Mouse (Mus musculus): ENCODE measurements at regions not wholly inside any gene's neighbourhood (a gene's known extent, or its start where the extent isn't known, plus 50 kb on each side); places are given as distances from the start of the nearest gene placed in this dataset.
"Not testable (repeated sequence)": the region's sequence is repeated elsewhere in the genome, so short reads cannot be mapped to it uniquely, and the experiment has no call there.

DNA sequence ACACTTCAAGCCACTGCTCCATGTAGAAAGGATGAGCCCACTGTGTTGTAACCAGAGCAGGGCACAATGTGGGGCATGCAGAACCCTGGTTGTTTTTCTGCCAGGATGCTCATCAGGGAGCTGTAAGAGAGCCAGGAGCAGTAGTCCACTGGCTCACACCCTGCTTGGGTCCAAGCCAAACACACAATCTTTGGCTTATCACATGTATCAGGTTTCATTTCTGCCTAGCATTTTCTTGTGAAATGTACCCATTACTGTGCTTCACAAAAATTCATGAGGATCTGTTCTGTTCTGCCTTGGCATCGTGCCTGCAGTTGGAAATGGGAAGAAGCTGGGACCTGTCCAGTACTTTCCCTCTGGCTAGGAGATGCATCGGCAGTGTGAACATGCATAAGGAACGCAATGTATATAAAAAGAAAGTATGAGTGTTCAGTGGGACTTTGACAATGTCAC, 491.6 kb upstream of the Igfbp3 start:
- peak; percentile 6 to 18 for DNase-seq (ENCODE audit: low spot score in 2 of 2)

DNA sequence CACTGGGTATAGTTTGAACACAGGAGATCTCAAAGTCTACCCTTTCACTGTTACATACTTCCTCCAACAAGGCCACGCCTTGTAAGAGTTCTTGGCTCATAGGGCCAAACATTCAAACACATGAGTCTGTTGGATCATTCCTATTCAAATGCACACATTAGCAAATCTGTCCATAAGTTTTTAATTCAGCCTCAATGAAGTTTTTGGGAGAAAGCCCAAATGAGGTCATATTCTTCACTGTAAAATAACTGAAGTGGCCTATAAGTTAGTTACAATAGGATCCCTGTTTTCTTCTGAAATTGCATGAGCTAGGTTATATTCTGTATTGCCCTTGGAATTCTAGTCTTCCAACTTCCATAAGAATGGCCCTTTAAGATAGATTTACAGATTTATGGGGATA, 483.9 kb upstream of the Igfbp3 start:
- DNase-seq (ENCODE audit: low spot score in 2 of 2), result no peak

DNA sequence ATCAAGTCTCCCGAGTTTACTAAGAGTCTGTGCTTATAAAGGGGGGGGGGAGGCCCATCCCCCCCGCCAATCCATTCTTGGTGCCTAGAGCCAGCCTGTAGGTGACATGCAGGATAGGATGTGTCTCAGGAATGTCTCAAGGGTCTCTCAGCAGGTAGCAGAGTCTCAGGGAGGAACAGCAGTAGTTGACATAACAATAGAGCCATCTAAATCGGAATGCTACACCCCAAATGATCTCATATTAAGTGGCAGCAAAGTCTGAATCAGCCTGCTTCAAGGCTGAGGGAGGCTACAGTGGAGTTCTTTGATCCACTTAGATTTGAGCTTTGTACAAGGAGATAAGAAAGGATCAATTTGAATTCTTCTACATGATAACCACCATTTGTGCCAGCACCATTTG, 476.0 kb upstream of the Igfbp3 start:
- not testable (repeated sequence) for DNase-seq (ENCODE audit: low spot score in 2 of 2)

DNA sequence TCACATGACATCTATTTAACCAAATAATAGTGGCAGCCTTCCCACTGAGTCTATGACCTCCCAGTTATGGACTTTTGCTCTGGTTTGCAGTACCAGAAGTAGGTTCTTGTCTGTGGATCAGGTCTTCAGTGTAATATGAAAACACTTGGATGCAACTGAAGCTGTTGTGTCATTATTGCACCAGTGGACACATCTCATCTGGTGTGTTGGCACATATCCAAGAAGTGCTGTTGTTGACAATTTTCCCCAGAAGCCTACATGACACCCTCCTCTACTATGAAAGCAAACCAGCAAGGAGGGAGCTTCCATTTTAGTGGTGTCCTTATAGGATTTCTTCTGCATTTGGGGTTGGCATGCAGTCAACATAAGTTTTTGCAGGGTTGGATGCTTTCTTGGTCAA, 459.1 kb upstream of the Igfbp3 start:
- DNase-seq (ENCODE audit: low spot score in 2 of 2), result no peak

DNA sequence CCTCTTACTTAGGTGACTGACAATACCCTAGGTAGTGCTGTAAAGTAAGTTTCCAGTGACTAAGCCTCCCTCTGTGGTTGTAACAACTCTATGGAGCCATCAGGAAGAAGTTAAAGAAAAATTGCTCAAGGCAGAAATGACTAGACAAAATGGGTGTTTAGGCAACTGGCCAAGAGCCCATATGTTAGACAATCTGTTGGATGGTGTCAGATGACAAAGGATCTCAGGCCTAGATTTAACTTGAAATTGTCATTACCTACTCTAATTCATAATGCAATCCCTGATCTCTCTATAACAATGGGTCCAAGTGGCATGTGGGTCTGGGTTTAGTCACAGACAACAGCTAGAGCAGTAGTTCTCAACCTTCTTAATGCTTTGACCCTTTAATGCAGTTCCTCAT, 416.9 kb upstream of the Igfbp3 start:
- DNase-seq (ENCODE audit: low spot score in 2 of 2), result peak in 1 of 2 experiments; percentile 16

DNA sequence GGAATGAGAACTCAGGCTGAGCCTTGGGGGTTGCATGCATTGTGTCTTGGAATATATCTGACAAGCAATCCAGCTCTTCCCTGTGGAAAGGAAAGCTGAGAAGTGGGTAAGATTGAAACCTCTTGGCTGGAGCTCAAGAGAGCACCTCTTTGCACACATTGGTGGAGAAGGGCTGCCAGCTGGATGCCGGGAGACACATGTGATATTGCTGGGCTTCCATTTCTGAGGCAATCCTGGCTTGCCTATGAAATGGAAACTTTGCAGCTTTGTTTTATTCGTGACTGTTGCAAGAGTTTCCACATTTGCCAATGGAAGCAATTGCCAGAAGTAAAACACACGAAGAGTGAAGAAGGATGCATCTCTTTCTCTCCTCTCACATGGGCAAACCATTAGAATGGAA, 411.5 kb upstream of the Igfbp3 start:
- no peak for DNase-seq (ENCODE audit: low spot score in 2 of 2)

DNA sequence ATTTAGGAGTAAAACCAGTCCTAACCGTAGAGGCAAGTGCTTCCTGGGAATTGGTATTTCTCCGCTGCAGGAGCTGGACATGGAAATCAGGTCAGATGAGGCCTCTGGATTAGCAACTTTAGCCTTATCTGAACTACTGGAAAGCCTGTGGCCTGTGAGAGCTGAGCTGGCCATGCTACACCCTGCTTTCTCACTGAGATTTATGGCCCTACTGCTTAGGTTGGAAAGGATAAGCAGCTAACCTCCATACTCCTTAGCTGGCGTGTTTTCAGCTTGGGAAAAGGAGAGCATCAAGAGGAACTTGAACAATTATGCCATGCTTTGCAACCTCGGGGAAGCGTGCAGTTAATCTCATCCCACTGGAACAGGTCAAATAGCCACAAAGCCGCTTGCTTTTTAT, 406.6 kb upstream of the Igfbp3 start:
- no peak for DNase-seq (ENCODE audit: low spot score in 2 of 2)

DNA sequence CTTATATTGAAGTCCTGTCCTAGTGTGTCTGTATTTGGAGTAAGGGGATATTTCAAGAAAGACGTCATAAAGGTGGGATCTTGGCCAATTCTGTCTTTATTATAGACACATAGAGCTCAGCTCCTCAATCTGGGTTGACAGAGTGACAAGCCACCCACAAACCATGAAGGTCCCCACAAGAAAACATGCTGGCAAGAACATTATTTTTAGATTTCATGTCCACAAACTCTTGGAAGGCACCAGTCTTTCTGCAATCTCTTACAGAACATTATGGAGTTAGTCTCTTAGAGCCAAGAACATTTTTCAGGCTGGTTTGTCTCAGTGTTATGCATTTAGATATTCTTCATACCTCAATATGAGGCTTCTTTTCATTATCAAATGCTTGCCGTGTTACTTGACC, 397.0 kb upstream of the Igfbp3 start:
- no peak for DNase-seq (ENCODE audit: low spot score in 2 of 2)

DNA sequence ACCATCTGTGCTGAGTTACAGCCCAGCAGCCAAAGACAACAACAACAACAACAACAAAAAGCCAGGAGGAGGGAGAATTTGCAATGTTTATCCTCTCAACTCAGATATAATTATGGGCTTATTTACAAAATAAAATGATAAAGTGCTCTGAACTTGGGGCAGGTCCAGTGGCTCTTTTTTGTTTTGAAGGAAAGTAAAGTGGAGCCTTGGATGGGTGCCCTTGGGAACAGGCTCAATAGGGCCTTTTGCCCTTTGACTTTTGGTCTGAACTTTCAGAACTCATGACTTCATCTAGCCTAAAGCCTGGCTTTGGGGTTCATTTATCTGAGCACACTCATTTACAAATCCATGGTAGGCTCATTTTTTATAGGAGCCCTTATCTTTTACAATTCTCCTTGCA, 396.2 kb upstream of the Igfbp3 start:
- no peak for DNase-seq (ENCODE audit: low spot score in 2 of 2)

DNA sequence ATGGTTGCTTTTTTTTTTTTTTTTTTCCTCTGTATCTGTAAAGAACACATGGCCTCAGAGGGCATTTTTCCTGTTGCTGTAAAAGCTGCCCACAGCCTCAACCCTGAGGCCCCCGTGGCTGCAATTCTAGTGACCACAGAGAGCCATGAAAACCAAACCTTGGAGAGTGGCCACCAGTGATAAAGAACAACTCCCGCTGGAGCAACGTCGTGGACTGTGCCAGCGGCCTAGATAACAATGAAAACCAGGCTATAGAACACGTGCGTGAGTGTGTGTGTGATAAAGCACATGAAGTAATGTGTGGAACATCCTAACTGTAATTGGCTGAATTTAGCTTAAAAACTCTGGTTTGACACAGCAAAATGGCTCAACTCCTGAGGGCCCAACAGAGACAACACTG, 392.9 kb upstream of the Igfbp3 start:
- DNase-seq (ENCODE audit: low spot score in 2 of 2), result no peak

DNA sequence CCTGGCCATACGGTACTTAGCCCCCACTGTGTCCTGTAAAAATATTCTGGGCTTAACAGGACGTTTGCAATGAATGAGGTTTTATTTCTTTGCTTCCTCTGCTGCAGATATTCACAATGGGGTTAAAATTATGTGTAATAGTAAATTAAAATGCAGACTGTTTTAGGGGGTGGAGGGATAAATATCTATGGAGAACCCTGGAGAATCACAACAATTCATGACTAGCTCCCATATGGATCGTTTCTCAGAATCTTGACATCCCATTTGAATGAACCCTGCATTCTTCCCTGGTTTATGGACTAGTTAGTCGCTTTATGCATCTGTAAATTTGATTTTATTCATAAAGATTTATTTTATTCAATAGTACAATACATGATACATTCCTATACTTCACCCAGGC, 378.3 kb upstream of the Igfbp3 start:
- no peak for DNase-seq (ENCODE audit: low spot score in 2 of 2)

DNA sequence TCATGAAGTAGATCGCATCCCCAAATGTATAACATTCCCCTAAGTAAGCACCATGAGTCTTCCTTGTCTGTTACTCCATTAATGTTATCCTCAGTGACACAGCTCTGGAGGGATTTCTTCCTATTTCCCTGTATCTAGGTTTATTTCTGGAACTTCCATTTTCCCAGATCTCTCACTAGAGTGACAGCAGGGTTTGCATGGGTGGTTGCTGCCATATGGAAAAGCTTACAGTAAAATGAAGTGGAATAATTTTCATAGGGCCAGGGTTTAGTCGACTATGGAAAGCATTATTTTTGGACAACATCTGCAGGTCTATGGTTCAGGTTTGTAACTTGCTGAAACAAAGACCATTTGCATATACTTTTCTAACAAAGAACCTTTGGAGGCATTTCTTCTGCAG, 369.6 kb upstream of the Igfbp3 start:
- no peak for DNase-seq (ENCODE audit: low spot score in 2 of 2)

DNA sequence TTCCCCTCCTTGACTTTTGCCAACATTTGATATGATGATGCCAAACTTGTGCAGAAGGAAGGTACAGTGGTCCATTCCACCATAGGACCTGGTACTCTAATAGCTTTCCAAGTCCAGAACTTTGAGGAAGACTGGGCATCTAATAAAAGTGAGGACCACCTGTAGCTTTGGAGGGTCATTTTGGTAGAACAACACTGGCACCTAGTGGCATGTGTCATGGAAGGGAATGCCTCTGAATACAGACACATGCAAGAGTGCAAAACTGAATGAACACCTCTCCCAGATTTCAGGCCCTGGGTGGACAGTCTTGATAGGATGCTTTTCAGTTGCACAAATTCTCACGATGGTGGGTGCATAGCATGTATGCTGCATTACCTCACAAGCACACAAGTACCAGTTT, 354.8 kb upstream of the Igfbp3 start:
- DNase-seq (ENCODE audit: low spot score in 2 of 2), result peak; percentile 60

DNA sequence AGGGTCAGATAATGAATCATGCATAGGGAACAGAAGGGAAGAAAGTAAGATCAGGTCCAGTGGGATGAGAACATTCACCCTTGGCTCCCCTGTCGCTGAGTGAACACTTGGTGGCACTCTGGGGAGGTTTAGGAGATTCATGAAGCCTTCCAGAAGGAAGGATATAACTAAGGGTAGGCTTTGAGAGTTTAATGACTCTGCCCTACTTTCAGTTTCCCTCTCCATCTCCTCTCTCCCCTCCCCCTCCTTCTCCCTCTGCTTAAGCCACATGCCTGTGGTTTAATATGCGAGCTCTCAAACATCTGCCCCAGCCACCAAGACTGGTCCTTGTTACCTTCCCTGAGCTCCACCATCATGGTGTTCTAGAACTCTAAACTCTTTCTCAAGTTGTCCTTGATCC, 348.3 kb upstream of the Igfbp3 start:
- DNase-seq (ENCODE audit: low spot score in 2 of 2), result no peak

DNA sequence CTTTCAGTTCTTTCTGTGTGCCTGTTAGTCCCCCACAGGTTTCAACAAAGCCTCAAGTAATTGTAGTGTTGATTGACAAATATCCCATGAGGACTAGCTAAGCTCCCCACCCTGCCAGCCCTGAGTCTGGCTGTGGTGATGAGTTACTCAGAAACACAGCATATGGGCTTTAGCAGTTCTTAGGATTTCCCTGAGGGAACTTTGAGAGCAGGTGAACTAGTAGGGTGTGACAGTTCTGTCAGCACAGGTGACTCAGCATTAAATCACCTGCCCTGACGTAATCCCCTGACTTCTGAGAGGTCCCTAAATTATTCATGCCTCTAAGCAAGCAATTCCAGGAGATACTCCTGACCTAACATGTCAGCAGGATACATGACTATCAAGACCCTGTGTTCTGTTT, 347.7 kb upstream of the Igfbp3 start:
- DNase-seq (ENCODE audit: low spot score in 2 of 2), result no peak

DNA sequence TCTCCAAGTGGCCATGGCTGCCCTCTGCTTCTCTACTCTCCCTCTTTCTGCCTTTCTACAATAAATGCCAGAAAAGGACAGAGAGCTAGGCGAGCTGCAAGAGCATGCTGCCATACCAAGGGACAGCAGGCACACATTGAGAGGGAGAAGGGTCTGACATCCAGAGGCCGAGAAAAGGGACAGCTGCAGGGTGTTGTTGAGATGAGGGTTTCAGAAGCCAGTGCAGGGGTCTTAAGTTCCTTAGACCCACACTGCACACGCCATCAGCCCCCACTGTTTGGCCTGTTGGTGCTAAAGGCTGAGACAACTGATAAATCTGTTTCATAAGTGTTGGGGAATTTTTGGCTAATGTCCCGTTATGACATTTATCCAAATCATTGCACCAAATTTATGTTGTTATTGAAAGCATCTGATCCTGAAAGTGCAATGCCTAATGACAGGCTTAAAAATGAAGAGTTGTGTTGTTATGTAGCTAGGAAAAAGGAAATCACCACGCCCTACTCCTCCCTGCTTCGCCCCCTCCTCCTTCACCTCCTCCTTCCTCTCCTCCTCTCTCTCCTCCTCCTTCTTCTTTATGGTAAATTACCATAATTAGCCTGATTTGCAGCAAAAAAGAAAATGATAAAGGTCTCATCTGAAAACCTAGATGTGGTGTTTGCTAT, 342.0 kb upstream of the Igfbp3 start:
- no peak for DNase-seq (ENCODE audit: low spot score in 2 of 2)

DNA sequence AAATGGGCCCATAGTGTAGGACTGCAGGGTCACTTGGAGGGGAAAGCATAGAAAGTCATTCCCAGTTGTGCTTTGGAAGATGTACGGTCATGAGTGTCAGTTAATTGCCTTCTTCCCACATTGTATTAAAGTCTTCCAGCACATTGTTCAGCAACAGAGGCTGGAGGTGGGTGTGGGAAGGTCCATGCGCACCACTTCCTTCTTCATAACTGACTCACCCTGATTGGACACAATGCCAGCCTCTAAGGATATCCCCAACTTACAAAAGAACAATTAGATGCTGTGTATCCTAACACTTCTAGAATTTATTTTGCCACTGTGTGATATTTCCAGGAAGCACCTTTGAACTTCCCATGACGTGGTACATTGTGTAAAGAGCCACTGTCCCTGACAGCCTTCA, 338.4 kb upstream of the Igfbp3 start:
- no peak for DNase-seq (ENCODE audit: low spot score in 2 of 2)

DNA sequence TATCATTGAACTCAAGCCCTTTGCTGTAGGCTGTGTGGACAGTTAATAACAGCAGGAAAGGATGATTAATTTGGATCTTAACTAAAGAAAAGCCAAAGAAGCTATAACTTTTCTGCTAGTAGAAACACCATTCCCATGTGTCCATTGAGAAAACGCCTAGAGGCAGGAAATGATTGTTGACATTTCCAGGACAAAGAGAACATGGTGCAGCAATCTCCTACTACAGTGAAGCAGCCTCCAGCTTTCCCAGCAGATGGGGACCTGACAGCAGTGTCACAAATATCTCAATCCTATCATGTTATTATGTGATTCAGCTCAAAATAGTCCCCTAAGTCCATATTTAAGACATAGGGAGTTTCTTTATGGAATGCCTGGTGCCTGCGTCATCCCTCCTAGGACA, 334.1 kb upstream of the Igfbp3 start:
- DNase-seq (ENCODE audit: low spot score in 2 of 2), result no peak

DNA sequence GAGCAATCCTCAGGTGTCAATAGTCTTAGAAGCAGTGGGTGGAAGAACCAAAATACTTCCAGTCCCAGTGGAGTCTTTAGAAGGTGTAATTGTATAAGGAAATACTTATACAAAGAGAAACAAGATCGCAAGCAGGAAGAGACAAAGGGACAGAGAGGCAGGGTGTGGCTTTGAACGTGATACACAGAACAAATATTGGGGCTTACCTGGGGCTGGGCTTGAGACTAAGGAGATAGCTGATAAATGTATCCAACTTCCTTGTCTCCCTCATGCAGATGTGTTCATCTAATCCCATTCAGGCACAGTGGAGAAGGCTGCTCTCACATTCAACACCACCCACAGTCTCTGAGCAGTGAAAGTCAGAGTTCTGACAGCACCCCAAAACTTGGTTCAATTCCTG, 331.9 kb upstream of the Igfbp3 start:
- DNase-seq (ENCODE audit: low spot score in 2 of 2), result no peak

DNA sequence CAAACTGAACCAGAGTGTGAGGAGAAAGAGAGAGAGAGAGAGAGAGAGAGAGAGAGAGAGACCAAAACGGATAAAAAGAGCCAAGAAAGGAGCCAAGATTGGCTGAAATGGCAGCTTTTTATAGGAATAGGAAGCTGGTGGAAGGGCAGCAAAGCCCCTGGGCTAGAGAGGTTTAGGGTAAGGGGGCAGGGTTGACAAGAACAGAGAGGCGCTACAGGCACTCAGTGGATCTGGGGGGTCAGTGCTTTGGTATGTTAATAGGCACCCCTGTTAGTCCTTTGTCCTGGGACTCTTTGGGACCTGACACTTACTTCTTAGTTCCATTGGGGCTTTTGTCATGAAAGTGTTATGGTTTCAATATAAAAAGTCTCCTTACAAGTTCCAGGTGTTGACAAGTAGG, 320.9 kb upstream of the Igfbp3 start:
- DNase-seq (ENCODE audit: low spot score in 2 of 2), result no peak

DNA sequence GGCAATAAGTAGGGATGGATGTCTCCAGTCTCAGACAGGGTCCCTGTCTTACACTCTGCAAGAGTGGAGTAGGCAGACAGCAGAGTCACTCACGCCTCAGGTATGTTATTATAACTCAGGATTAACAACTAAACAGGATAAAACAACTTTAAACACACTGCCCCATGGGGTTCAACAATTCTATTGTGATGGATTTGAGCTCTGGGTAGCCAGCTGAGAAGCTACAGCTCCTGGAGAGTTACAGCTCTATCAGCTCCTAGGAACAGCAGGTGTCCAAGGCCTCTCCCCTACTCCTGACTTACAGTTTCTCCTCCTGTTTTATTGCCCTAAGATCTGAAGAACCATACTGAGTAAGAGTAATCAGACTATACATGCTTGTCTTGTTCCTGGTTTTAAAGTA, 319.6 kb upstream of the Igfbp3 start:
- no peak for DNase-seq (ENCODE audit: low spot score in 2 of 2)

DNA sequence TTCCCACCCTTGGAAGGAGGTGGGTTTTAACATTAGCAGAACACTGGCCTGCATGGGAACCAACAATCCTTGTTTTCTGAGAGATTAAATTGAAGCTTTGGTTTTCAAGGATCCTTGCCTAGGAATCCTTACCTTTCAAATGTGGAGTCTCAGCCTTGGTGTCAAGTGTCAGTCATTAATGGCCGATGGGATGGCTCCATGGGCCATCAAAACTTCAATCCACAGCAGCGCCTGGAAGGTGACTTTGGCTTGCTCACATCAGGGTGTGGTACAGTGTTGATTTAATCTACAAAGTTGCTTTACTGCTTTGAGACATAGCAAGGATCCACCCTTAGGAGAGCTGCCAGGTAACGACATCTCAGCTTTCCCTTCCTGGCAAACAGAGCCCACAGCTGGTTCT, 318.1 kb upstream of the Igfbp3 start:
- DNase-seq (ENCODE audit: low spot score in 2 of 2), result no peak

DNA sequence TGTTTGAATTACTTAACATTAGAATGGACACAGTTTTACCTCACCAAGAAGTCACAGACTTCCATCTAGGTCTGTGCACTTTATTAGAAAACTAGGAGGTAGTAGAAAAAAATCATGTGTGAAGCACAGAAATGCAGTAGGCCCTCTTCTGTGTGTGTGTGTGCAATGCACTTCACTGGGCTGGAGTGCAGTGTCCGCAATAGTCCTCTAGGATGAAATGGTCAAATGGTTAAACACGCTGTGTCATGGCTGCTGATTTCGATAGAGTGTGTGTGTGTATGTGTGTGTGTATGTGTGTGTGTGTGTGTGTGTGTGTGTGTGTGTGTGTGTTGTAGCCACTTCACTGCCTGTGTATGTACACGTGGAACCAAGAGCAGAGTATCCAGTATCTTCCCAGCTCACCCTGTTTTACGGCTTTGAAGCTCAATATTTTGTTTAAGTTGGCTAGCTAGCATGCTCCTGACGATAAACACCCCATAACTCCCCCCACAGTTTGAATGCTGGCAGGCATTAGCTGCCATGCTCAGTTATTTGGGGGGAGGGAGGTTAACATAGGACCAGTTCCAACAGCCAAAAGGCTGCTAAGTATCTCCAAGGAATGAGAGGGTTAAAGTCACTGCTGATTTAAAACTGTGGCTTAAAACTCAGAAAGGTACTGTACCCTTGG, 316.9 kb upstream of the Igfbp3 start:
- DNase-seq (ENCODE audit: low spot score in 2 of 2), result no peak
